Mouse (Mus musculus): ENCODE measurements around the gene Enkd1. TPM values are rescaled to one million over a fixed set of nuclear protein-coding genes. Genes with fewer than 3 reads are reported as not detected.

Enkd1 gene
- polyA plus RNA-seq, 1 experiment from 2014 or later, result 35.7 TPM

GRCm38 (mm10) chr8:105716302-105716945 lies 8.4 kb upstream of the Enkd1 start:
- no peaks in the 10 kb centered on the region for H3K9me3 ChIP-seq
- no peak overlapping the region for H3K9ac ChIP-seq
- no peak overlapping the region for H3K4me3 ChIP-seq
- 92% methylated on average over 15 of the region's 15 CpGs for WGBS
- no peaks in the 10 kb centered on the region for H3K27me3 ChIP-seq
- no peaks in the 10 kb centered on the region for H3K4me1 ChIP-seq
- H3K4me2 ChIP-seq (replicated peaks), result no peak overlapping the region
- H3K27ac ChIP-seq, result no peak overlapping the region
- no peak for ATAC-seq (ENCODE audit: insufficient number of reproducible peaks, insufficient read depth, low FRiP score, low TSS enrichment)
- H3K36me3 ChIP-seq, result peaks cover 16% of the 10 kb centered on the region

- no peak overlapping the region for H3K9ac ChIP-seq
- no peaks in the 10 kb centered on the region for H3K4me1 ChIP-seq
- no peak overlapping the region for H3K27ac ChIP-seq
- H3K9me3 ChIP-seq, result no peaks in the 10 kb centered on the region
- 79% methylated on average over 6 of the region's 6 CpGs for WGBS
- H3K27me3 ChIP-seq, result no peaks in the 10 kb centered on the region
- H3K4me3 ChIP-seq, result no peak overlapping the region
- peaks cover 16% of the 10 kb centered on the region for H3K36me3 ChIP-seq
- no peak for ATAC-seq (ENCODE audit: insufficient number of reproducible peaks, insufficient read depth, low FRiP score, low TSS enrichment)
- H3K4me2 ChIP-seq (replicated peaks), result no peak overlapping the region
Measured at GRCm38 (mm10) chr8:105715042-105715441, 7.0 kb upstream of the Enkd1 start.

DNA sequence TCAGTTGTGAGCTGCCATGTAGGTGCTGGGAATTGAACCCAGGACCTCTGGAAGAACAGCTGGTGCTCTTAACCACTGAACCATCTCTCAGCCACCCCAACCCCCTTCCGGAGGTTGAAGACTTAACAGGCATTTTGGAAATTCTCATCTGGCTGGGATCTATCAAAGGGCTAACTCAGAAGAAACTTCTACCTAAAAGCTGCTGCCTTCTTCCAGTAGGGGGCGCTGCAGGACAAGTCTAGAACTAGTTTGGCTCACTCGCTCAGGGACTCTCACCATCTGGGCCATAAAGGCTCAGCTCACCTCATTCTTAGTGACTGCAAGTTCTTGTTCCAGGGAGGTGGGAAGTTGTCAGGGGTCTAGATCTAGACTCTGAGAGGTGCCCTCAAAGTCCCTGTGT lies 6.1 kb upstream of the Enkd1 start:
- Histone ChIP-seq H3K4me2 (replicated peaks) (no peak overlapping the region), H3K36me3 (peaks cover 16% of the 10 kb centered on the region), H3K27ac (no peak overlapping the region), H3K4me1 (no peaks in the 10 kb centered on the region), H3K9ac (no peak overlapping the region), H3K9me3 (no peaks in the 10 kb centered on the region), H3K27me3 (no peaks in the 10 kb centered on the region), H3K4me3 (no peak overlapping the region)
- WGBS, result 11% methylated on average over 3 of the region's 3 CpGs
- no peak for ATAC-seq (ENCODE audit: insufficient number of reproducible peaks, insufficient read depth, low FRiP score, low TSS enrichment)

DNA sequence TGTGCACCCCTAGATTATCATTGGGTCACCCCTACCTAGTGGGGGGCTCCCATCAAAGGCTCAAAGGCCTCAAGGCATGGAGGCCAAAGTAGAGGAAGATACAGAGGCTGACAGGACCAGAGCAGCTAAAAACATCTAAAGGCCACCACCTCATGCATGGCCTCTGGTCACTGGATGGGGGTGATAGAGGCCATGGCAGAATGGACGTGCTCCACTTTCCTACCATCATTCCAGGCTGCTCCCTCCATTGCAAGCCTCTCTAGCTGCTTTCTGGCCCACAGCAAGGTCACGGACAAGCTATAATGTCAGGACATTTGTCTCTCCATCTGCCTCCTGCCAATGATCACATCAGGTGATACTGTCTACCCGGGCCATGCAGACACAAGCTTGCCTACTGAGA lies 4.3 kb upstream of the Enkd1 start:
- no peak for ATAC-seq (ENCODE audit: insufficient number of reproducible peaks, insufficient read depth, low FRiP score, low TSS enrichment)
- WGBS, result 78% methylated on average over 3 of the region's 3 CpGs
- peaks cover 5% of the 10 kb centered on the region for H3K4me1 ChIP-seq

GRCm38 (mm10) chr8:105709317-105709716 lies 1.3 kb upstream of the Enkd1 start:
- Histone ChIP-seq H3K27me3 (no peaks in the 10 kb centered on the region), H3K4me3 (no peak overlapping the region), H3K4me2 (replicated peaks) (no peak overlapping the region), H3K9ac (no peak overlapping the region), H3K36me3 (0 out of 2 replicates have a peak, but pooled peaks cover 3% of the 10 kb centered on the region), H3K27ac (no peak overlapping the region), H3K9me3 (no peaks in the 10 kb centered on the region), H3K4me1 (peaks cover 17% of the 10 kb centered on the region)
- ATAC-seq (ENCODE audit: insufficient number of reproducible peaks, insufficient read depth, low FRiP score, low TSS enrichment), result no peak
- WGBS, result 80% methylated on average over 14 of the region's 14 CpGs

More for the DNA sequence above, 4.3 kb upstream of the Enkd1 start:
- H3K9me3 ChIP-seq, result no peaks in the 10 kb centered on the region
- no peak overlapping the region for H3K27ac ChIP-seq
- H3K9ac ChIP-seq, result no peak overlapping the region
- H3K4me2 ChIP-seq (replicated peaks), result no peak overlapping the region
- no peak overlapping the region for H3K4me3 ChIP-seq
- no peaks in the 10 kb centered on the region for H3K27me3 ChIP-seq
- H3K36me3 ChIP-seq, result peaks cover 15% of the 10 kb centered on the region

DNA sequence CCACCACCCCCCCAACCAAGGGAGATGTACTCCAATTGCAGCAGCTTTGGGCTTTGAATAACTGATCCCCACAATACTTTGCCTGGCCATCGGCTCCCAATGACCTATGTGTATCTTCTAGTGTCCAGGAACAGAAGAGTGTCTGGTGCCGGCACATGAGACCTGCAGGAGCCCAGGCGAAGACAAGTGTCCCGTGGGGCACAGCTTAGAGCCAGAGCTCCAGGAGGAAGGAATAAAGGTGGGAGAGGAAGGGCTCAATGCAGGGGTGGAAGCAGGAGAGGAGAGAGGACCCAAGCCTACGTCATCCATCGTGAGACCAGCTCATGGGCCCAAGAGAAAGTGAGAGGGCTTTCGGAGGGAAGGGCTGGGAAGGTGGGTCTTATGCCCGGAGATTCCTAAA lies 665 bp upstream of the Enkd1 start:
- H3K4me1 ChIP-seq, result peaks cover 17% of the 10 kb centered on the region
- WGBS, result 91% methylated on average over 8 of the region's 8 CpGs
- no peaks in the 10 kb centered on the region for H3K9me3 ChIP-seq
- ATAC-seq (ENCODE audit: insufficient number of reproducible peaks, insufficient read depth, low FRiP score, low TSS enrichment), result no peak
- no peaks in the 10 kb centered on the region for H3K27me3 ChIP-seq
- H3K36me3 ChIP-seq, result peaks cover 9% of the 10 kb centered on the region
- H3K4me2 ChIP-seq (replicated peaks), result peak overlapping the region; percentile 93; the same call in 1 of the 2 replicates
- H3K27ac ChIP-seq, result no peak overlapping the region
- H3K9ac ChIP-seq, result no peak overlapping the region
- no peak overlapping the region for H3K4me3 ChIP-seq

- peaks cover 23% of the 10 kb centered on the region for H3K36me3 ChIP-seq
- ATAC-seq (ENCODE audit: insufficient number of reproducible peaks, insufficient read depth, low FRiP score, low TSS enrichment), result no peak
- no peaks in the 10 kb centered on the region; the same call in 1 of the 2 replicates for H3K27me3 ChIP-seq
- H3K4me3 ChIP-seq, result peak overlapping the region; percentile 78
- no peak overlapping the region for H3K27ac ChIP-seq
- H3K9ac ChIP-seq, result peak overlapping the region; percentile 79; the same call in 1 of the 2 replicates
- peaks cover 27% of the 10 kb centered on the region for H3K4me1 ChIP-seq
- WGBS, result 80% methylated on average over 12 of the region's 12 CpGs
- no peaks in the 10 kb centered on the region for H3K9me3 ChIP-seq
- peak overlapping the region; percentile 93 for H3K4me2 ChIP-seq (replicated peaks)
Measured at GRCm38 (mm10) chr8:105706426-105706825, 1.6 kb downstream of the Enkd1 start.

GRCm38 (mm10) chr8:105704955-105705354 lies 3.1 kb downstream of the Enkd1 start:
- peaks cover 23% of the 10 kb centered on the region for H3K36me3 ChIP-seq
- no peaks in the 10 kb centered on the region; the same call in 1 of the 2 replicates for H3K27me3 ChIP-seq
- H3K27ac ChIP-seq, result no peak overlapping the region
- no peak for ATAC-seq (ENCODE audit: insufficient number of reproducible peaks, insufficient read depth, low FRiP score, low TSS enrichment)
- WGBS, result 86% methylated on average over 6 of the region's 6 CpGs
- no peak overlapping the region for H3K9ac ChIP-seq
- peaks cover 33% of the 10 kb centered on the region for H3K4me1 ChIP-seq
- H3K9me3 ChIP-seq, result no peaks in the 10 kb centered on the region
- H3K4me2 ChIP-seq (replicated peaks), result no peak overlapping the region
- H3K4me3 ChIP-seq, result no peak overlapping the region

DNA sequence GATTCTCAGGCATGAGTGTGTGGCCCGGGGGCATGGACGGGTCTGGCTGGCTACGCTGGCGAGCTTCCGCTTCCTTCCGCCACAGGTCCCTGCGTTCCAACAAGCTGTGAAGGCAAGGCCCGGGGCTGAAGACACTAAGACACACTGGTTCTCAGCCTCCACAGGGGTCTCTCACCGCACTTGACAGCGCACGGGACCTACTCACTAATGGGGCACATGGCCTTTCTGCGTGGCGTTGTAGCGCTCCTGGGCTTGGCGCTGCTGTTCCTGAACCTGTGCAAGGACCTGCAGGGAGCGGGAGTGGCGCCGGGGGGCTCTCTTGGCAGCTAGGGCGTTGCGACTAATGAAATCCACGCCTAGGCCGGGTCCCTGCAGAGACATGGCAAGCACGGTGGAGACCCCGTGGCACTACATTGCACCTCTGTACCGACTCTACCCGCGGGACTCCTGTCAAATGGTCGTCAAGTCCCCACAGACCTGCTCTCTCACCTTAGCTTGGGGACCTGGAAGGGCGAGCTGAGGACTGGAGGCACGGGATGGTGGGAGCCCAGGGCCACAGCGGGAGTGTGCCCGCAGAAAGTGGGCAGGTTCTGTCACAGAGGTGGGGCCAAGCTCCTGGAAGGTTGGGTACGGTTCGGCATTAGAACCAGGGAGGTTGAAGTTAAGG lies 3.7 kb downstream of the Enkd1 start:
- Histone ChIP-seq H3K27ac (no peak overlapping the region), H3K36me3 (peaks cover 23% of the 10 kb centered on the region), H3K4me2 (replicated peaks) (no peak overlapping the region), H3K9me3 (no peaks in the 10 kb centered on the region), H3K4me3 (no peak overlapping the region), H3K4me1 (peaks cover 35% of the 10 kb centered on the region), H3K27me3 (no peaks in the 10 kb centered on the region; the same call in 1 of the 2 replicates), H3K9ac (no peak overlapping the region)
- 91% methylated on average over 34 of the region's 34 CpGs for WGBS
- no peak for ATAC-seq (ENCODE audit: insufficient number of reproducible peaks, insufficient read depth, low FRiP score, low TSS enrichment)

DNA sequence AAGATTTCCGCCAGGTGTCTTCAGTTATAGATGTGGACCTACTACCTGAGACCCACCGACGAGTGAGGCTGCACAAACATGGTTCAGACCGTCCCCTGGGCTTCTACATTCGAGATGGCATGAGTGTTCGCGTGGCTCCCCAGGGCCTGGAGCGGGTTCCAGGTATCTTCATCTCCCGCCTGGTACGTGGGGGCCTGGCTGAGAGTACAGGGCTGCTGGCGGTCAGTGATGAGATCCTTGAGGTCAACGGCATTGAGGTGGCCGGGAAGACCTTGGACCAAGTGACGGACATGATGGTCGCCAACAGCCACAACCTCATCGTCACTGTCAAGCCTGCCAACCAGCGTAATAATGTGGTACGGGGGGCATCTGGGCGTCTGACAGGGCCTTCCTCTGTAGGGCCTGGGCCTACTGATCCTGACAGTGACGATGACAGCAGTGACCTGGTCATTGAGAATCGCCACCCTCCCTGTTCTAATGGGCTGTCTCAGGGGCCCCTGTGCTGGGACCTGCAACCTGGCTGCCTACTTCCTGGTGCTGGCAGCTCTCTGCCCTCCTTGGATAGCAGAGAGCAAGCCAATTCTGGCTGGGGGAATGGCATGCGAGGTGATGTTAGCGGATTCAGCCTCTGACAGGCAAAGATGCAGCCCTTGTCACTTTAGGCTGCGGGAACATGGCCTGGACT lies 5.1 kb downstream of the Enkd1 start:
- H3K9me3 ChIP-seq, result no peaks in the 10 kb centered on the region
- H3K27me3 ChIP-seq, result no peaks in the 10 kb centered on the region; the same call in 1 of the 2 replicates
- no peak overlapping the region for H3K9ac ChIP-seq
- ATAC-seq (ENCODE audit: insufficient number of reproducible peaks, insufficient read depth, low FRiP score, low TSS enrichment), result no peak
- peaks cover 33% of the 10 kb centered on the region for H3K36me3 ChIP-seq
- no peak overlapping the region for H3K4me3 ChIP-seq
- H3K4me1 ChIP-seq, result peaks cover 32% of the 10 kb centered on the region
- H3K4me2 ChIP-seq (replicated peaks), result no peak overlapping the region
- WGBS, result 93% methylated on average over 24 of the region's 24 CpGs
- no peak overlapping the region for H3K27ac ChIP-seq

GRCm38 (mm10) chr8:105702001-105702401 lies 6.0 kb downstream of the Enkd1 start:
- Histone ChIP-seq H3K4me3 (peak overlapping the region; percentile 71), H3K9ac (peak overlapping the region; percentile 54), H3K27me3 (no peaks in the 10 kb centered on the region; the same call in 1 of the 2 replicates), H3K4me1 (peaks cover 27% of the 10 kb centered on the region), H3K36me3 (peaks cover 41% of the 10 kb centered on the region), H3K27ac (0 out of 2 replicates have a peak overlapping the region, but pooled peaks have one; percentile 90), H3K9me3 (no peaks in the 10 kb centered on the region), H3K4me2 (replicated peaks) (peak overlapping the region; percentile 90)
- WGBS, result 49% methylated on average over 18 of the region's 18 CpGs
- no peak for ATAC-seq (ENCODE audit: insufficient number of reproducible peaks, insufficient read depth, low FRiP score, low TSS enrichment)
